Mouse (Mus musculus): ENCODE data around the gene Sf3b3.
"Not testable (repeated sequence)": the region's sequence is repeated elsewhere in the genome, so short reads cannot be mapped to it uniquely, and the experiment has no call there.

Sf3b3 gene

GRCm38 (mm10) chr8:110856073-110856472 is 9.5 kb upstream of the Sf3b3 start:
- in situ Hi-C loops (cut with MboI; ENCODE audit: low pct_unique_long_range_greater_than_20kb in 1 of 2, low sequenced_read_pairs in 2 of 2, unreplicated experiment in 1 of 2): not testable (repeated sequence)

GRCm38 (mm10) chr8:110851186-110851585 is 4.6 kb upstream of the Sf3b3 start:
- in situ Hi-C loops (cut with MboI; ENCODE audit: low pct_unique_long_range_greater_than_20kb in 1 of 2, low sequenced_read_pairs in 2 of 2, unreplicated experiment in 1 of 2): no loop called here

DNA sequence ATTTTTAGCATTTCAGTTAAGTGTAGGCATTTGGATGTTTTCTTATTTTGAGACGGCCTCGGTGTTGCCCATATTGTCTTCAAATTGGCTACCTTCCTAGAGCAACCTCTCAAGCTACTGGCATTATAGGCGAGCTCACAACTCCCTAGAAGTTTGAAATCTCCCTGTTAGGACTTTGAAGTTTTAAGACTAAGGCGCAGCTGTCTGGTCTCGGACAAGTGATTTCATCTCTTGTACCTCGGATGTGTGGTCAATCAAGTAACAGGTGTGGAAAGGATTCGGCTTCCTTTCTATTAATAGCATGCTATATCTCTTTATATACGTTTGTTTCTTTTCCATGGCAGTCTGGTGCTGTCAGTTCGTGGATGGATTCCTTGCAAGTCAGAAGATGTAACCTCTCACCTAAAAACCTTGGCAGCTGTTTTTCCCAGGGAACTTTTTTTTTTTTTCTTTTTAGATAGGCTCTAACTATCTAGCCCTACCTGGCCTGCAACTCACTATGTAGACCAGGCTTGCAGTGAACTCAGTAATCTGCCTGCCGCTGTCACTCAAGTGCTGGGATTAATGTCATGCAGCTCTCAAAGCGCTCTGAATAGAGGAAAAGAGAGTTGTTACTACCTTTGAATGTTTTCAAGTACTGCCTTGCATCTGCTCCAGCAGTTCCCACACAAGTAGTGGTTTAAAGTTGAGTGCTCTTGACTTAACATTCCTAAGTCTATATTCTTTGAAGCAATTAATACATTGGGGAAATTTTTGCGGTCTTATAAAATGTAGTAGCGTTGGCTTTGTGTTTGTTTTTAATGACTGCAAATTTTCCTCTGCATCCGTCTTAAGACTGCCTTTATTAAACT is 1.3 kb upstream of the Sf3b3 start:
- in situ Hi-C loops (cut with MboI; ENCODE audit: low pct_unique_long_range_greater_than_20kb in 1 of 2, low sequenced_read_pairs in 2 of 2, unreplicated experiment in 1 of 2): loop anchor here (10.0 to 25.0 kb wide), 2 partner anchors 439 to 447 kb away; no protein-coding TSS in a partner anchor

GRCm38 (mm10) chr8:110847171-110847549 is 573 bp upstream of the Sf3b3 start:
- in situ Hi-C loops (cut with MboI; ENCODE audit: low pct_unique_long_range_greater_than_20kb in 1 of 2, low sequenced_read_pairs in 2 of 2, unreplicated experiment in 1 of 2): loop anchor here (10.0 to 25.0 kb wide), 2 partner anchors 440 to 448 kb away; no protein-coding TSS in a partner anchor

DNA sequence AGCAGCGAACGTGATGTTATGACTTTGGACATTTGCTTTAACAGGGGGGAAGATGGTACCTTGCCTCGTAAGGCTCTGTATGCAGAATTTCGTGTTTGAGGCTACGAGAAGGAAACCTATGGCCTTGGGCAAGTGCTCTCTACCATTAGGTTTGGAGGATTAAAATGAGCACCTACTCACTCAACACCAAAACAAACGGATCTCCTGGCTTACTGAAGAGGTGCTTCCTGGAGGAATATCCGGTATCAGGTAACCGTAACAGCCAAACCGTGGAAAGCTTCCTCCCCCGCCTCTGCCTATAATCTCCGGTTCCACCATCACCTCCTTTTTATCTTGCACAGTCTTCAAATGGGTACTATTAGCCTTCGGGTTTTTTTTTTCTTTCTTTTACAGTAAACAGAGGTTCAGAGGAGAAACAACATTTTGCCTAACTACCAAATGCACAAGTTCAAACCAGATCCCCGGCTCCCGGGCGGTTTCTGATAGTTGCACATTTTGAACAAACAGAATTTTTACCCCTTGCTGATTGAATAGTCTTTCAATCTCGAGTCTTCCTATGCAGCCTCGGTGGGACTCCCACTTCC is 674 bp downstream of the Sf3b3 start:
- in situ Hi-C loops (cut with MboI; ENCODE audit: low pct_unique_long_range_greater_than_20kb in 1 of 2, low sequenced_read_pairs in 2 of 2, unreplicated experiment in 1 of 2): loop anchor here (10.0 to 25.0 kb wide), 2 partner anchors 441 to 449 kb away; no protein-coding TSS in a partner anchor

- in situ Hi-C loops (cut with MboI; ENCODE audit: low pct_unique_long_range_greater_than_20kb in 1 of 2, low sequenced_read_pairs in 2 of 2, unreplicated experiment in 1 of 2): loop anchor here (5.0 to 25.0 kb wide), 4 partner anchors 142 to 450 kb away; no protein-coding TSS in a partner anchor
These were observed 1.6 kb downstream of the Sf3b3 start for GRCm38 (mm10) chr8:110844941-110845340.

DNA sequence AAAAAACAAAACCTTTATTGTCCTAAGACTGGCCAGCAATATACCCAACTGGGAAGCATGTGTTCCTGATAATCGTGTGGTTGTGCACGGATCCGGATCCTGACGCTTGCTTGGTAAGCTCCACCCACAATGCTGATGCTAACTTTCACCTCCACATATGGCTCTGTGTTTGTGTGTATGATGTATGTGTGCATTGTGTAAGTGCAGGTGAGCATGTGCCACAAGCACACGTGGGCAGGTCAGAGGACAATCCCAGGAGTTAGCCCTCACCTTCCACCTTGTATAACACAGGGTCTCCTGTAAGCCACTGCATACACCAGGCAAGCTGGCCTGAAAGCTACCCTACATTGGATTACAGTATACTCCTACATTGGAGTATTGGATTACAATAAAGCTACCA is 3.4 kb downstream of the Sf3b3 start:
- in situ Hi-C loops (cut with MboI; ENCODE audit: low pct_unique_long_range_greater_than_20kb in 1 of 2, low sequenced_read_pairs in 2 of 2, unreplicated experiment in 1 of 2): loop anchor here (5.0 to 25.0 kb wide), 4 partner anchors 144 to 452 kb away; no protein-coding TSS in a partner anchor

GRCm38 (mm10) chr8:110842012-110842574 is 4.5 kb downstream of the Sf3b3 start:
- in situ Hi-C loops (cut with MboI; ENCODE audit: low pct_unique_long_range_greater_than_20kb in 1 of 2, low sequenced_read_pairs in 2 of 2, unreplicated experiment in 1 of 2): loop anchor here (5.0 to 25.0 kb wide), 4 partner anchors 145 to 453 kb away; no protein-coding TSS in a partner anchor

- in situ Hi-C loops (cut with MboI; ENCODE audit: low pct_unique_long_range_greater_than_20kb in 1 of 2, low sequenced_read_pairs in 2 of 2, unreplicated experiment in 1 of 2): loop anchor here in 1 of 2 experiments (10.0 to 25.0 kb wide), 2 partner anchors 153 to 455 kb away; no protein-coding TSS in a partner anchor
These were observed 14.6 kb downstream of the Sf3b3 start for GRCm38 (mm10) chr8:110831956-110832355.

- in situ Hi-C loops (cut with MboI; ENCODE audit: low pct_unique_long_range_greater_than_20kb in 1 of 2, low sequenced_read_pairs in 2 of 2, unreplicated experiment in 1 of 2): loop anchor here in 1 of 2 experiments (25.0 kb wide), 1 partner anchor 459 kb away; no protein-coding TSS in a partner anchor
These were observed 18.1 kb downstream of the Sf3b3 start for GRCm38 (mm10) chr8:110828511-110828910.

GRCm38 (mm10) chr8:110824861-110825260 is 21.7 kb downstream of the Sf3b3 start:
- in situ Hi-C loops (cut with MboI; ENCODE audit: low pct_unique_long_range_greater_than_20kb in 1 of 2, low sequenced_read_pairs in 2 of 2, unreplicated experiment in 1 of 2): loop anchor here in 1 of 2 experiments (25.0 kb wide), 1 partner anchor 462 kb away; no protein-coding TSS in a partner anchor

GRCm38 (mm10) chr8:110821960-110822359 is 24.6 kb downstream of the Sf3b3 start:
- in situ Hi-C loops (cut with MboI; ENCODE audit: low pct_unique_long_range_greater_than_20kb in 1 of 2, low sequenced_read_pairs in 2 of 2, unreplicated experiment in 1 of 2): no loop called here

- in situ Hi-C loops (cut with MboI; ENCODE audit: low pct_unique_long_range_greater_than_20kb in 1 of 2, low sequenced_read_pairs in 2 of 2, unreplicated experiment in 1 of 2): no loop called here
These were observed 26.3 kb downstream of the Sf3b3 start for GRCm38 (mm10) chr8:110820257-110820656.

GRCm38 (mm10) chr8:110818593-110818992 is 28.0 kb downstream of the Sf3b3 start:
- in situ Hi-C loops (cut with MboI; ENCODE audit: low pct_unique_long_range_greater_than_20kb in 1 of 2, low sequenced_read_pairs in 2 of 2, unreplicated experiment in 1 of 2): loop anchor here (10.0 kb wide), 1 partner anchor 226 kb away; no protein-coding TSS in a partner anchor

DNA sequence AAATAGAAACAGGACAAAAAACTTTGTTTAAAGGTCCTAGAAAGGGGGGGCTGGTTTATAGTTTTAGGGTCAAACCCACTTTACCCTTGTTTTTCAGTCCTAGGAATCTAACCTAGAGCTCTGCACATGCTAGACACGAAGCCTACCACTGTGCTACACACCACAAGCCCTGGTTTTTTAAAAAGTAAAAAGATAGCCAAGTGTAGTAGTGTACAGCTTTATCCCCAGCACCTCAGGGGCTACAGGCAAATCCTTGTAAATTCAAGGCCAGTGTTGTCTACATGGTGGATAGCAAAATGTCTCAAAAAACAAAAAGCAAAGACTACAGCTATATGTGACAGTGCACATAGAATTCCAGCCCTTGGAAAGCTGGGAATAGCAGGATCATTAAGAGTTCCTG is 29.6 kb downstream of the Sf3b3 start:
- in situ Hi-C loops (cut with MboI; ENCODE audit: low pct_unique_long_range_greater_than_20kb in 1 of 2, low sequenced_read_pairs in 2 of 2, unreplicated experiment in 1 of 2): loop anchor here (10.0 kb wide), 1 partner anchor 228 kb away; no protein-coding TSS in a partner anchor

DNA sequence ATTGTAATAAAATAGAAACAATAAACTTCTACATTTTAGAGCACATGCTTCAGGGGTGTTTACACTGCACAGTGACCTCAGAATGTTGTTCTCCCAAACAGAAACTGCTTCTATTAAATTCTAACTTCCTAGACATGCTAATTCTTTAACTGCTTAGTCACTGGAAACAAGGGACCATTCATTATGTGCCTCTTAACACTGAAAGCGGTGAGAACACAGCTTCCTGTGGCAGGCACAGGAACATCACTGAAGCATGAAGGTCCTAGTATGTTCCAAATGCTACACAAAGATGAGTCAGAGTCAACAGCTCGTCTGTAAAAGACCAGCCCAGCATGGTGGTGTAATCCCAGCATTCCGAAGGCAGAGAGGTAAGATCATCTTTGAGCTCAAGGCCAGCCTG is 31.3 kb downstream of the Sf3b3 start:
- in situ Hi-C loops (cut with MboI; ENCODE audit: low pct_unique_long_range_greater_than_20kb in 1 of 2, low sequenced_read_pairs in 2 of 2, unreplicated experiment in 1 of 2): loop anchor here (10.0 kb wide), 1 partner anchor 229 kb away; no protein-coding TSS in a partner anchor

DNA sequence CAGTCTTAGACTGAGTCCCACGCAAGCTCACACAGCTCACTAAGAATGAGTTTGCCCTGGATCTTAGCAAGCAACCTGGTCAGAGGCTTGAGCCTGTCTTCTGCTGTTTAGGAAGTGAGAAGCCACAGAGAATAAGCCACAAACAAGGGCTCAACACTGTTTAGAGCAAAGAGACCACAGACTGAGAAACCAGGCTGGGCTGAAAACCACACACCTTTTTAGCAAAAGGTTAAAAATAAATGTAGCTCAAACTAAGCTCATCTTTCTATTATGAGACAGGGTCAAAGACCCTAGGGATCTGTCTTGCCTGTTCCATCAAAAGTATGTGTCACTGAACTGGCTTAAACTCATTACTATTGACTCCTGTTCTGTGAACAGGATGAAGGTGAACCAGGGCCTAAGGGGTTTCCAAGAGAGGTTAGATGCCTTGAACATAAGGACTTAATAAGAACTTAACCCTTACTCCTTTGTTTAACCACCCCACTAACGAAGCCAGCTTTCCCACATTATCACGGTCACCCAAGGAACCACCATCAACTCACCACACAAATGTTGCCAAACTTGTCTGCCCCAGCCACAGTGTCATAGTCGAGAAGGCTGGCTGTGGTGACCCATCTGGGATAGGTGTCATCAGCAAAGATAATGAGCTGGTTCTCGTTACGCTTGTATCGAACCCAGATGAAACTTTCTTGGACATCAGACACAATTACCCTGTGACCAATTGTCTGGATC is 33.3 kb downstream of the Sf3b3 start:
- in situ Hi-C loops (cut with MboI; ENCODE audit: low pct_unique_long_range_greater_than_20kb in 1 of 2, low sequenced_read_pairs in 2 of 2, unreplicated experiment in 1 of 2): loop anchor here (10.0 kb wide), 1 partner anchor 232 kb away; no protein-coding TSS in a partner anchor

All from mouse embryonic stem cell (cell line).